Mouse (Mus musculus) MEL-GATA-1-ER (cell line): Measurements from ENCODE around the gene Tecta.

Experiments used
- DNase-seq: peaks from one replicate; pipeline ENCODE4 v3.0.0-alpha.2; 2012; ENCODE audit warnings: low read depth; ENCODE audit errors: extremely low read depth

Gene Tecta

DNA sequence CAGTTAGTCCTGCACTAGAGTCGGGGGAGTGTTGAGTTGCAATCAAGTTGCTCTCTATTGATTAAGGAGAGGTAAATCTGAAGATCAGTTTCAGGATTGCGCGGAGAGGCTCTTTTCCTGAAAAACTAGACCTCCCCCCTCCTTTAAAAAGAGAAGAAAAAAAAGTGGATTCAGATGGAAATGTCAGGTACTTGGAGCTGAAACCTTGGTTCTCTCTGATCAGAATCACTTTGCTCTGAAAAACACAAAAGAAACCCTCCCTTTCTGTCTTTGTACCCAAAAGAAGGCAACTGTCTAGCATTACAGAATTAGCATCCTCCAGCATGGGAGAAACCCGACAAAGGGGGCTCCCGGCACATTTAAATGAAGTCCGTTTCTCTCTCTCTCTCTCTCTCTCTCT, at the start of gene Tecta:
Gene Tecta, minus strand, starts transcription at position 101 of the 400 bp plus-strand sequence.
- no peak for DNase-seq

DNA sequence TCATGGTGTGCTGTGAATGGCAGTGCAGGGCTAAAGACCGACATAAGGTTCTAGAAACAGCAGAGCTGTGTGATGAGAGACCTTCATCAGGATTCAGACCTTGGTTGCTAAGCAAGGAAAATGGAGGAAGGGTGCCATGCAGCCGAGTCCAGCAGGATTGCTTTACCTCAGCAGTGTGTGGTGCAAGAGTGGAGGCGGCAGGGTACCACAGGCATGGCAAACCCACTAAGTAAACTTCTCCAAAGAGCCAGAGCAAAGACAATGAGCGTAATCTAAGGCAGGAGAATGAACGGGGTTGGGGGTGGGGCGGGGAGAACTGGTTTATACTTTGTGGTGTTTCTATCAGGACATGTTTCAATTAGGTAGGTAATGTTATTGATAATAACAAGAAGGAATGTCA, 49.3 kb upstream of the Tecta start:
- no peak for DNase-seq

DNA sequence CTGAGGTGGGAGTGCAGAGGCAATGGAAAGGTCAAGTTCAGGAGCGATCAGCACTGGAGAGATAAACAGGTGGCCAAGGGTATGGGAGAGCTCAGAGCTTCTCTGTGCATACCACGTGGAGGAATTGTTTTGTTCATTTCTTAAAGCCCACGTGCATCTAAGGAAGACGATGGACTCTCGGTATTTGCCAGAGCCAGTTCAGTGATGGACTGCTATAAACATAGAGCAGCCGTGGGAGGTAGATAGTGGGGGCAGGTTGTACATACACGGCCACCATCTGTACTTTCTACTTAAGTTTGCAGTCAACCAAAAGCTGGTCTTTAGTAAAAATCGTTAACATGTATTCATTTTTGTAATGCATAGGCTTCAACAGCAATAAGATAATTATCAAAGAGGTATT, 42.4 kb upstream of the Tecta start:
- no peak for DNase-seq

DNA sequence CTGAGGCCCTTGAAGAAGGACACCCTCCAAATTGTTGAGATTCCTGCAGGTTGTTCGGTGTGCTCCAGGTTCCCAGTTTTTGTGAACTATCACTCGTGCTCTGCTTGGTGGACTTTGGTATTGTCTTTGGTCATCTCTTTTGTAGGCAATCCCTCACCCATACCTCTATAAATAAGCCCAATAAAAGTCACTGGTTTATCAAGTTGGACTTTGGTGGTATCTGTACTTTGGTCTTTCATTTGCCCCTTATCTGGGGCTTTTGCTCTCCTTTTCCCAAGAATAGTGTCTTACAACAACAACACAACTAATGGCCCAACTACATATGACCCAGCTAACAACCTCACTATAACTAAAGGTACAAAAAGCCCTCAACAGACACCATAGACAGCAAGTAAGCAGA, 41.5 kb upstream of the Tecta start:
- DNase-seq = no peak

DNA sequence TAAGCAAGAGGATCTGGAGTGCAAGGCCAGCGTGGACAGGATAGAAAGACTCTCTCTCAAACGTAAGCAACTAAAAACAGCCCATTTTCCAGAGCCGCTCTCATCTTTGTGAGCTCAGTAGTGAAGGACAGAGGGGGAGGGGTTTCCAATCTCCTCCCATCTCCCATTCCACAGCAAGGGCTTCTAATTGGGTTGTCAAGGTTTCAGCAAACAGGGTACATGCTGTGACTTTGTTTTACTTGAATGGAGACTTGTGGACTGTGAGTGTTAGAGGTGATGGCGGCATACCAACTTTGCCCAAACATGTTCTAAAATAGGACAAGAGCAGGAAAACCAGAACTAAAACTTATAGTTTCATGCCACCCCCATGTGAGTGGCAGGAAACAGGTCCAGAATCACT, 39.7 kb upstream of the Tecta start:
- no peak for DNase-seq

DNA sequence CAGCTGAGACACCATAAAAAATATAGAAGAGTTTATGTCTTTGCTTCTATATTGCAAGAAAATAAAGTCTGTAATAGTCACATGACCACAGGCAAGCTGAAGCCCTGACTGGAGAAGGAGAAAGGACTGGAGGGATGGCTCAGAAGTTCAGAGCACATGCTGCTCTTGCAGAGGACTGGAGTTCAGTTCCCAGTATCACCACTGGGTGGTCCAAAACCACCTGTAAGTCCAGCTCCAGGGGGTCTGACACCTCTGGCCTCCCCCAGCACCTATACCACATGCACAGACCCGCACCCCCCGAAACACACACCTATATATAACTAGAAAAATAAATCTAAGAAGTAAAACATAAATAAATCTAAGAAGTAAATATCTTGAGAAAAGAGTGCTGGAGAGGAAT, 32.4 kb upstream of the Tecta start:
- no peak for DNase-seq

DNA sequence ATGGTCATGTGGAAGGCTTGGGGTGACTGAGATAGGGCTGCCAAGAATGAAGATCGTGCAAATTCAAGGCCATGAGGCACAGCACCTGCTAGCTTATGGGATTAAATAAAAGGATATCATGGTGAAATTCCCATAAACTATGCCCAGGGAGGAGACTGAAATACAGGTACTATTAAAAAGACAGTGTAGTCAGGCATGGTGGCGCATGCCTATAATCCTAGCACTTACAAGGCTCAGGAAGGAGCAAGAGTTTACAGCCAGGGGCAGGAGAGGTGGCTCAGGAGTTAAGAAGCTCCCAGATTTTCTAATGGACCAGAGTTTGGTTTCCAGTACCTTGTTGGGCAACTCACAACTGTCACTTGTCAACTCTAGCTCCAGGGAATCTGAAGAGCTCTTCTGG, 31.9 kb upstream of the Tecta start:
- no peak for DNase-seq

DNA sequence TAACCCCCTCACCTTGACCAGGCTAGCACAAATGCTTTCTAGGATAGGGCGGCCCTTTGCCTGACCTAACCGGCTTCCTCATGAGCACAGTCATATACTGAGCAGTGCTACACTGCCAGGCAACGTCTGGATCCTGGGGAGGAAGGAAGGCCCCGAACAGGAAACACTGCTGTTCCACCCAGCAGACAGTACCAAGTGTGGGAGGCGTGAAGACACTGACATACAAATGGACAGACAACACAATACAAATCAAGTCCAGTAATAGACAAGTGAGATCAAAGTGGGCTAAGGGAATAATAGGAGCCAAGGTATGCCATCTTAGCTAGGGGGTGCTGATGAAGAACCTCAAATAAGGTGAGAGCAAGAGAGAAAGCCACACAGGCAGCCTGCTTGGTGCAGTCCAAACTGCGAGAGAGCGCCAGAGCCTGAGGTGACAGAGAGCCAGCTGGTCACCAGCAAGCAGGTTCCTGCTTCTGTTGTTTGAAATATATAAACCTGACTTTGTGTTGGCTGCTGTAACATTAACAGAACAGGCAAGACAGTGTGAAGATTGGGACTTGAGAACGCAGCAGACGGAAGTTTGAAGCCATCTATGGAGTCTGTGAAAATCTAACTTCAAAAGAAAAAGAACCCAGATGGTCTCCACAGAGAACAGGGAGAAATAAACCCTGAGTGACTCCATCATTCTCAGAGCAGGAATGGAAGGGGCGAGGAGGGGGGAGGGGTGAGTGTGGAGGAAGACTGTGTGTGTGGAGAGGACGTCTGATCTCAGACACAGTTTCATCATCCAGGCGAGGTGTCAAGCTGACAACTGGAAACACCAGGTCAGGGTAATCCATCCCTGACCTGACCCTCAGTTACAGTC, 28.6 kb upstream of the Tecta start:
- no peak for DNase-seq

DNA sequence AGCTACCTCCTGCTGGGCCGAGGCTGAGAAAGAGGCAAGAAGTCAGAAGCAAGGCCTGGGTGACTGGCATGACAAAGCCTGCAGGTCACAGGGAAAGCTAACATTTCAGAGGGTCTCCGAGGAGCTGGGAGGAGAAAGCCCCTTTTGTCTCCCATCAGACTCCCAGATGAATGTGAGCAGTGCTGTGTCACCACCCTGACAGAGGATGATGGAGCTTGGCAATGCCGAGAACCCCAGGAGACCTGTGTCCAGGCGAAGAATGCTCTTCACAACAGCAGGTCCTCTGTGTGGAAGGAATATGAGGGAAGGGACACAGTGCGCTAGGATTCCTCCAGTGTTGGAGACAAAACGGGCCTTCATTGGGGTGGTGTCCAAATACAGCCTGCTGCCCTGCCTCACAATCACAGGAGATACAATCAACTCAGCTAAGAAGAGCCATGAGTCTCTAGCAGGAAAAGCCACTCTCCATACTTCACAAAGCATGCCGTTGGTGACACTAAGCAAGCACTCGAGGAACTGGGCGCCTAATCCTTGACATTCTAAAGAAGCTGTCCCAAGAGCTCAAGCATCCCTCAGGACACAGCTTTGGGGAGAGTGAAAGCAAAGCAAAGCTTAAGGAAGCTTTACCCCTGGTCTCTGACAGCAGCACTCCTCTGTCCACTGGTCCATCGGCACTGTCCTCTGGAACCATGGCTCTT, 27.1 kb upstream of the Tecta start:
- no peak for DNase-seq

DNA sequence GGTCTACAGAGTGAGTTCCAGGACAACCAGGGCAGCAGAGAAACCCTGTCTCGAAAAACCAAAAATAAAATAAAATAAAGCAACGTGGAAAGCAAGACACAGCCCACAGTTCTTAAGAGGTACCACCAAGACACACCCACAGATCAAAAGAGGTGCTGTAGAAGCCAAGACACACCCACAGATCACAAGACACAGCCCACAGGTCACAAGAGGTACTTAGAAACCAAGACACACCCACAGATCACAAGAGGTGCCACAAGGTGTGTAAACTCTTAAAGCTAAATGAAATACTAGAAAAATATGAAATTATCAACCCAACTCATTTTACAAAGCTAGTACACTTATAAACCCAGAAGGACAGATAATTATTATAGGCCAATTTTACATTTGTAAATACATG, 23.9 kb upstream of the Tecta start:
- DNase-seq = no peak

DNA sequence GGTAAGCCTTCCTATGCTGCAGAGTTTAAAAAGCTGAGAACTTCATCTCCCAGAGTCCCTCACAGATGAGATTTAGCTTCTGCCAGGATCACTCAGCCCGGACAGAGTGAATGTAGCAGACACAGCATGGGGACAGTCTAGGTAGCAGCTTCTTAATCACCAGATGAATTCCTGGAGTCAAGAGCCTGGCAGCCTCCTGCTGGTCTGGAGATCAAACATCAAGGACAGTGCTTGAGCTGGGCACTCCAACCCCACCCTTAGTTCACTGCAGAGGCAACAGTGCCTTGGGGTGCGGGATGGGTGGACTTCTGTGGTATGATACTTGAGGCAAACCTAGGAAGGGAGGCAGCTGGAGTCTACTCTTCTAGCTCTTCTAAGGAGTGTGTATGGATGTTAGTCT, 20.0 kb upstream of the Tecta start:
- DNase-seq = no peak

DNA sequence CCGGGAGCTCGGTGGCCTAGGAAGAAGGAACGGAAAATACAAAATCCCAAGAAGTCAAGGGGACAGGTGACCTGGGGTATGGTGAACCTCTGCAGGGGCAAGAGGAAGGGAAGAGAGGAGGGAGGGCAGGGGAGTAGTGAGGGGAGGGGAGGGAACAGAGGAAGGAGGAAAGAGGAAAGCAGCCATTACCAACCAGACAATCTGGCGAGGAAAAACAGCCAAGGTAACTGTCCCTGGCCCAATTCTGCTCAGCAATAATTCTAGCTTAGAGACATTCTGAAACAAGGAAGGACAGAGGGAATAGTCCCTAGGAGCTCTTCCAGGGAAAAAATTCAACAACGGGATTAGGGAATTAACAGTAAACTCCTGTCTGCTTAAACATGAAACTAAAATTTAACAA, 19.1 kb upstream of the Tecta start:
- DNase-seq = no peak

DNA sequence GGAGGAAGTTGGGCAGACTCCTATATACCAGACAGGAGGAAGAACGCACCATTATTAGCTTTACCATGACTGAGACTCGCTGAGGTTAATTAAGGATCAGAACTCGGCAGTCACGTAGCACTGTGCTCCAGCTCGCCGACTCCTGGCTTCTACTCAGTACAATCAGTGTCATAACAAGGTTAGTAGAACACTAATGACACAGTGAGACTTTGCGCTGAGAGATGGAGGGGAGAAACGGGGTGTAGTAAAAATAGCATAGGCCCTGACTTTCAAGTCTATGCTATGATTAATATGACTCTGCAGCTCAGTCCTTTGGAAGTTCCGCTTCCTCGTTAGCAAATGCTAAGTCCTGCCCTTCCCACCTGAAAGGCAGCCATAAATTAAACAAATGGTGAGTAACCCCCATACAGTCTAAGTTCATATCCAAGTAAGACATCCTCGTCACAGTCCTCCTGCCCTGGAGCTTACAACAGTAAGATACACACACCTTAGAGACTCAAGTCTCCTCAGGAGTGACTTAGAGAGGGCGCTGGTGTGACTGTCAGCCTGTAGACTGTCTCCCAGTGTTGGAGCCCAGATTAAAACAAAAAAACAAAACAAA, 17.7 kb upstream of the Tecta start:
- DNase-seq = no peak

DNA sequence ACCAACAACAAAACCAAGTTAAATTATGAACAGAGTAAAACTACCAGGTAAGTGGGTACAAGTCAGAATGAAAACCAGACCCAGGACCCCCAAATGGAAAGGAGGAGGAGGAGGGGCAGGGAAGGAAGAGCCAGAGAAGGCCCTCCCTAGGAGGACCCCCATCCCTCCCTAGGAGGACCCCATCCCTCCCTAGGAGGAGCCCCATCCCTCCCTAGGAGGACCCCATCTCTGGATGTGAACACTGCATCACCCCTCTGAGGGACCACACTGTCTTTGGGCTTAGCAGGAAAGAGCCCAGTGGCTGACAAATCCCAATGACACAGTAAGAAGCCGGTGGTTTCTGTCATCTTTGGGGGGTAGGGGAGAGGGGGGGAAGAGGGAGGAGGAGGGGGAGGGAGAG, 15.5 kb upstream of the Tecta start:
- DNase-seq = no peak

DNA sequence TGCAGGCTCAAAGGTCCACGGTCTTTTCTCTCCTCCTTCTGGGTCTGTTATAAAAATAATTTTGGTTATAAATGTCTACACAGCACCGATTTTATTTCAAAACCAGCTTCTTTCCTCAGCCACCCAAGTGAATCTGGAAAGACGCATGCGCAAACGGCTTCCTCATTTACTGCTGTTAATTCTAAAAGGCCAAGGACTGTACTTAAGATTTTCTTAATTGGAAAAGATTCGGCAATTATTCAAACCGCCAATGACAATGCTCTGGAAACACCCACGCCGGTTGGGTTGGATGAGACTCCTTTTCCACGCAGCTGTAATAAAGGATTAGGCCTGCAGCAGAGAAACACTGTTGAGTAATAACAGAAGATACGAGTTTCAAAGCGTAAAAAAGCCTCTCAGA, 13.6 kb upstream of the Tecta start:
- DNase-seq = no peak

DNA sequence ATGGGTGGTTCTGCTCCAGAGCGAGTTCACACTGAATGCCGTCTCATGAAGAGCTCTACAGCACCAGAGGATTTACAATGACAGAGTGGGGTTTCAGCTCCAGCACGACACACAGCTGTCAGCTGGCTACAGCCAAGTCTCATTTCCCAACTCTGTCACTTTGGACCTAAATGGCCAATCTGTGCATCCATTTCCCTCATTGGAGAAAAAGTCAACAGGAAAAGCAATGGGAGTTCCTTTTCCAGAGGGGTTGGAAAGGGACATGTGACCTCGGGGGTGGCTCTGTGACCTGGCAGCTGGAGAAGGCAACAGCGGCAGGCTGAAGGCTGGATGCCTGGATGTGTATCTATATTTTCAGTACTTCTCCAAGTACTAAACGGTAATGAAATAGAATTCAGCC, 11.6 kb upstream of the Tecta start:
- no peak for DNase-seq

DNA sequence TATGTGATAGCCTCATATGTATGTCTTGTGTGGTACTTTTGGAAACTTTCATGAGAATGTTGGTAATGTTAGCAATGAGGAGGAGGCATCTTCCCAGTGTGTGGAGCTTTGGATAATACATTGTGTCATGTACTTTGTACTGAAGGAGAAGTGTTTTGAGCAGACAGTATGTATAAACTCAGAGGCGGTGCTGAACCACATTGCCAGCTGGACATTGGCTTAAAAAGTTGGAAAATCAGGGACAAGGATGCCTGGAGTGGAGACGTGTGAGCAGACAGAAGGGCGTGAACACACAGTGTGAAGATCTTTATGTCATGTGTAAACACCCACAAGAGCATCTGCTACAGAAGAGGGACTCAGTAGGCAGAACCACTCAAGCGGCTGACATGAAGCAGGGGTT, 6.0 kb upstream of the Tecta start:
- DNase-seq = no peak

DNA sequence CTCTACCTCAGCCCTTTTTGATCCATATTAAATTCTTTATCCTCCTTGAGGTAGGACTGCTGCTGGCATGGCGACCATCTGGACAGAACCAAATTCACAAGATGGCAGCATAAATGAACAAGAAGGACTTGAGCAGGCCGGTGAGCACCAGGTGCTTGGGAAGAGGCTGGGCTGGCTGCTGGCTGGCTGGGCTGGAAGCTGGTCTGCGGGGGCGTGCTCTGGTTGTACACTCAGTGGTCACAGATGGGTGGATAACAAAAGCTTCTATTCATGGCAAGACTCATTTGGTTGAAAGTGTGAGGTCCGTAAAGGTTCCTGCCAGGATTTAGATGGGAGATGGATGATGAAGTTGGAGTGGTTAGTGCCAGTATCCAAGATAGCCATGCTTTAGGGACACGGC, 1.8 kb upstream of the Tecta start:
- no peak for DNase-seq

DNA sequence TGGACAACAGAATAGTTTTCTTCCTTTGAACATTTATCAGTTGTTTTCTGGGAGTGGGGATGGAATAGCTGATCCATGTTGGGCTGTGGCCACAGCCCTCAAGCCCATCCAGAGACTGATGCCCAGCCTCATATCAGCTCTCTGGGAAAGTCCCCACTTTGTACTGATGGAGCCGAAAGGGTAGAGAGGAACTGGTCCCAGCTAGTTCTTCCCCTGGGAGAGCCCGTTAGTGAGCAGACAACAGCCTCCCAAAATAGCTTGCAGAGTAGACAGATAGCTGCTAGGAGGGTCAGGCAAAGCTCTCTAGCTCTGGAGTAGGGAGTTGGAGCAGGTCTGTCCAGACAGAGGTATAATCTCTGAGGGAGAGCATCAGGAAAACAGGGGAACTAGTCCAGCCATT, 3.6 kb downstream of the Tecta start:
- no peak for DNase-seq

DNA sequence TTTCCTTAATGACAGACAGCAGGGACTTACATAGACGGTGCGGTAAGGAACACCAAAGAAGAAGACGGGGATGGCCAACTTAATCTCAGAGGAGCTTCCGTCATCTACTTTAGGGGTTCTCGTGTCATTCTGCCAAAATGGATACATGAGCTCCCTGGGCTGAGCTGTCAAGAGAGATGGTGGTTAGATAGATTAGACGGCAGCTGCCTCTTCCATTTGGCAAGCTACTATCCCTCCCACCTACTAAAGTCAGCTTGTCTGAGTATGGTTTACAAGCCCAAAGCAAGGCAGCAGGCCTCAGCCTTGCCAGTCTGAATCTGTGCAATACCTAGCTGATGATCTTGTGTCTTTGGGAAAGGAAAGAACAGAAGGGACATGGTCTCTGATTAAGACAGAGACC, 4.8 kb downstream of the Tecta start:
- no peak for DNase-seq

DNA sequence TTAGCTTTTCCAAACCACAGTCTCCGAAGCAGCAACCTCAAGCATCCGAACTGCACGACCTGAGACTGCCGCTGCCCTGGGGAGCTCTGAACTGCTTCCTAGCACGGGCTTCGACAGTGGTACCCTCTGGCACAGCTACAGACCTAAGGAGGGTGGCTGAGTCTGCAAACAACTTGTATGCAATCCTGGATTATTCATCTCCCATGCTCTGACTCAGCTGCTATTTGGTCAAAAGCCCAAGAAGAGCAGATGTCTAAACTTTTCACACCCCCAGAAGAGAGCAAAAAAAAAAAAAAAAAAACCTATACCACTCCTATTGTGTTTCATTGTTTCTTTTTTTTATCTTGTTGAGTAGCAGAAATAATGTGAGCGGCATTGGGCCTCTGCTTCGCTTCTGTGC, 5.4 kb downstream of the Tecta start:
- no peak for DNase-seq

DNA sequence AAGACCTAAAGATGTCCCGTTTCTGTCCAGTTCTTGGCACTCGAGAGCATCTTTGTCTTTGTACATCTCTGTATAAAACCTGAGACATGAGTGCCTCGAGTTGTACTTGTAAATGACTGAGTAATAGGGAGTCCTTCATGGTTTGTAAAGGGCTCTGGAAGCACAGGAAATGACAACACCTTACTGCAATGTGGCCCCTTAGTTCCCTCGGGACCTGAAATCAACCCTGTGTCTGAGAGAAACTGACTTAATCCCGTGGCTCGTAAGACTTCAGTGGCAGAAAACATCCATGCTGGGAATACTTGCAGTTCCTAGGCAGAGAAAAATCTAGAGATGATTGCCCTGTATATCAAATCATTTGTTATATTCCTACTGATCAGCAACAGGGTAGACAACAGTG, 6.8 kb downstream of the Tecta start:
- DNase-seq = no peak

DNA sequence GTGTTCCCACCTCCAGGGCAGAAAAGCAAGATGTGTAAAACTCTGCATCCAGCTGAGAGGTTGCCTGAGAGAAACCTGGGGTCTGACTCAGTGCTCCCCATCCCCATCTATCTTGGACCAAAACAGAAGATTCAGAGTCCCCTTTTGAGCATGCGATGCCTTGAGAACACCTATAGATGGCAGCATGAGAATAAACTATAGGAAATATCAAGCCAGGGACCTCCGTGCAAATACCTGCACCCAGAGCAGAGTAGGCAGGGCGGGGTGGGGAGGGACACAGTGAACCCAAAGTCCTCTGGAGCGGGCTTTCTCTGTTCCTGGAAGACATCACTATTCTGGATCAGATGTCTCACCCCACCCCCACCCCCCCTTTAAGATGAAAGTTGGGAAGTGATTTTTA, 11.2 kb downstream of the Tecta start:
- DNase-seq = no peak
